9 mouse cellular contexts compared by ENCODE assay signal in the genomic region with DNA sequence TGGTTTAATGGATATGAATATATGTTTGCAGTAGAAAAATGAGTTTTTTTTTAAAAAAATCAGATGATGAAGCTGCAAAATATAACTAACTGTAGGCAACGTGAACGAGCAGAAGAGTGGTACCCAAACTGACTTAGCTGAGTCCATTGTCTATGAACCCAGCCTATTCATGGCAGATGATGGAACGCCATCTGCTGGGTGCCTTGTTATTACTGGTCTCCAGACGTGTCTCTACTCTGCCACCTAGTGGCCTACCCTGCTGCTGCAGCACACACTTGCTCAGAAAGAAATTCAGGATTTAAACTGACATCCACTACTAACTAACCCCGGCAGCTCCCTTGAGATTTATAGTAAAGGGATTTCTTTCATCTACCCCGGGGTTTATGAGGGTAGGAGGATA.
DNase-seq lines count a peak whose midpoint lies in the region; ATAC-seq and TF ChIP-seq lines count a peak whose summit lies in the region.
"Had no signal": no experiment of that assay in that cellular context is flagged by ENCODE, and none has a peak within 500 bp of the region (broad histone marks: within the 10 kb centered on the region; RNA-seq: fewer than 3 reads in every experiment).

No protein-coding gene starts in this region.

- no peak overlapping the region for H3K4me3 ChIP-seq in G1E (ENCODE audit: low read depth, low read length)
- H3K4me3 ChIP-seq in forebrain, embryonic 12.5 days (replicated peaks) = no peak overlapping the region
- H3K4me3 ChIP-seq: limb, embryonic 15.5 days had no signal

- no peak for DNase-seq in G1E (ENCODE audit: low spot score)
- peak; percentile 1 for DNase-seq in c-Kit-negative CD71-positive TER-119-positive erythroid progenitor cells, embryonic 14.5 days (ENCODE audit: low read depth, low spot score)
- DNase-seq in layer of hippocampus, postnatal 14 days (ENCODE audit: low spot score in 2 of 2) = peak; percentile 87 to 93
- DNase-seq in right cerebral cortex, adult 2 months (ENCODE audit: low spot score in 2 of 2) = peak; percentile 93 to 96
- DNase-seq in urinary bladder, postnatal 10 days (ENCODE audit: low spot score) = peak; percentile 24

- no peak overlapping the region for H3K9ac ChIP-seq in forebrain, embryonic 12.5 days
- H3K9ac ChIP-seq: limb, embryonic 15.5 days had no signal

- H3K27me3 ChIP-seq in G1E (ENCODE audit: insufficient read depth, low read length) = no peaks in the 10 kb centered on the region
- H3K27me3 ChIP-seq in forebrain, embryonic 12.5 days = no peaks in the 10 kb centered on the region
- H3K27me3 ChIP-seq: limb, embryonic 15.5 days had no signal

- H3K9me3 ChIP-seq in G1E (replicated peaks) = peaks cover 28% of the 10 kb centered on the region
- H3K9me3 ChIP-seq in forebrain, embryonic 12.5 days = no peaks in the 10 kb centered on the region
- H3K9me3 ChIP-seq: limb, embryonic 15.5 days had no signal

- peak; percentile 40; the same call in 1 of the 2 replicates for TF ChIP-seq CTCF in G1E (IDR thresholded peaks at IDR 0.05; ENCODE audit: low read depth, low read length)

- peak; percentile 49; the same call in 1 of the 2 replicates for ATAC-seq in G1E (ENCODE audit: extremely low read depth, insufficient number of reproducible peaks, low FRiP score, poor library complexity, severe bottlenecking)
- ATAC-seq in forebrain, embryonic 12.5 days (ENCODE audit: low FRiP score) = peak; percentile 79
- peak; percentile 82 to 97 for ATAC-seq in hematopoietic stem cell, adult 5-6 weeks (replicated peaks in 1 of 2; ENCODE audit: insufficient read depth in 1 of 2, low FRiP score in 2 of 2, low TSS enrichment in 1 of 2, low read depth in 1 of 2, poor library complexity in 2 of 2, severe bottlenecking in 2 of 2)
- peak; percentile 96 for ATAC-seq in megakaryocyte, adult 5-6 weeks (ENCODE audit: poor library complexity, severe bottlenecking)

- H3K4me1 ChIP-seq in G1E (ENCODE audit: insufficient read depth, low read depth, low read length) = no peaks in the 10 kb centered on the region
- H3K4me1 ChIP-seq in forebrain, embryonic 12.5 days = no peaks in the 10 kb centered on the region
- H3K4me1 ChIP-seq: limb, embryonic 15.5 days had no signal

- H3K4me2 ChIP-seq in forebrain, embryonic 12.5 days = no peak overlapping the region
- H3K4me2 ChIP-seq: limb, embryonic 15.5 days had no signal

- H3K36me3 ChIP-seq in G1E (replicated peaks) = no peaks in the 10 kb centered on the region
- H3K36me3 ChIP-seq in forebrain, embryonic 12.5 days (replicated peaks) = no peaks in the 10 kb centered on the region
- H3K36me3 ChIP-seq: limb, embryonic 15.5 days had no signal

- H3K27ac ChIP-seq in forebrain, embryonic 12.5 days = no peak overlapping the region
- H3K27ac ChIP-seq: limb, embryonic 15.5 days had no signal

- WGBS in forebrain, embryonic 12.5 days = 17% methylated on average over 6 of the region's 6 CpGs
